Mouse (Mus musculus) left cerebral cortex, adult 6 months (tissue): Measurements from ENCODE around the gene Olfr618. TPM values are rescaled to one million over a fixed set of nuclear protein-coding genes. Genes with fewer than 3 reads are reported as not detected.

ENCODE experiments used
- long read RNA-seq, 2 experiments: library from polyadenylated mRNA; unstranded; transcript quantifications; one replicate each; pipeline ENCODE4 v2.0.0; 2019 to 2020
- polyA plus RNA-seq: library from polyadenylated mRNA; unstranded; fragments of <200 nt; fragmentation: Nextera tagmentation; gene quantifications from 2 replicates; pipeline ENCODE4 v1.2.3, GENCODE M21; 2021

The Olfr618 gene
- not detected in 2 replicates for polyA plus RNA-seq
- long read RNA-seq, experiment 1: 0 reads
- long read RNA-seq, experiment 2: 0 reads

GRCm38 (mm10) chr7:103589803-103590202 lies at the start of gene Olfr618:
Gene Olfr618 (plus strand): TSS chr7:103590103.

DNA sequence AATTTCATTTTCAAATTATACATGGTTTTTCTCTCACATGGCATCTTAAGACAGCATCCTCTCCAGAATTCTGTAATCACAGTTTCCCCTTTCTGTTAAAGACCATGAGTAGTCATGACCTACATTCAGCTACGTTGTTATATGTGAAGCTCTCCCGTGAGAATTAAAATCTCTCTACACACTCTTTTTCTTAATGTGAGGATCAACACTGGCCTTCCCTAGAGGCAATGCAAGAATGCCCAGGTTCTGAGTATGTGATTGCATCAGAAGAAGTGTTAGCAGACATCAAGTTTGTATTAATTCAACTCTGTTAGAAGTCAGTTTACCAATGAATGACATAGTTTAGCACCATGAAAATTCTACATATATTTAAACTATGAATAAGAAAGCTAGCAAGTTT lies 47.3 kb upstream of the Olfr618 start, which contains the start of gene Olfr612:
Olfr612 (minus strand) TSS at position 101 of the 400 bp plus-strand sequence.

GRCm38 (mm10) chr7:103547774-103548173 lies 42.1 kb upstream of the Olfr618 start, which contains the start of gene Olfr613:
Gene Olfr613 (plus strand): TSS chr7:103548074.

DNA sequence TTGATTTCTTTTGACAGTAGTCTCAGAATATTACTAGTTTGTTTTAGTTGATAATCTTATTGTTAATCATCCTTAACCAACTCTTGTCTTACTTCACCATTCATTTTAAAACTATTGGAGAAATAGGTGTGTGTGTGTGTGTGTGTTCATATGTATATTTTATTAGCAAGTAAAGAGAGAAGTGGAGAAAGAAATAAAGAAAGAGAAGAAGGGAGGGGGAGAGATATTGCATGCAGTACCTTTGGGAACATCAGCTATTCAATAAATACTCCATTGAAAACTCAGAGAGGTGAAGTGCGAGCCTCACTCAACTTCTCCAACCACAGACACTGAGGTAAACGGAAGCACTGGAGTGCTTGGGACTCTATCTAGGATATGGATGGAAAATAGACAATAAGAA lies 34.1 kb upstream of the Olfr618 start, which contains the start of gene Olfr615:
Olfr615 (plus strand) TSS at position 301 of the 400 bp plus-strand sequence.

DNA sequence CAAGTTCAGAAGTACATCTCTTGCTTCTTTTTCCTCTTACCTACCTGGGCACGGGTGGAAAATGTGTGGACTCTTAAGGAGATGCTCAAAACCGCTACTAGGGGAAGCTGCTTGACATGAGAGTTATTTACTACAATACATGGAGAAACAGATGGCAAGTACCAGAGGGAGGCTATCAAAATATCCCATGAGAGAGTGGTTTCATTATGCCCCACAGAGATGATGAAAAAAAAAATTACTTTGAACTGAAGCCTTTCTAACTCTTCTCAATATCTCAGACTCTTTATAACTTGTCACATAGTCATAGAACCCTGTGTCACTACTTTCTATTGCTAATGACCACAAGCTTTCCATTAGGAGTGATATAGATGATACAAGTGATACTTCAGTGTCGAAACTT lies 20.9 kb upstream of the Olfr618 start, which contains the start of gene Olfr616:
Olfr616 (minus strand) TSS at position 101 of the 400 bp plus-strand sequence.

GRCm38 (mm10) chr7:103572761-103573160 lies 17.1 kb upstream of the Olfr618 start, which contains the start of gene Olfr617:
Gene Olfr617 (plus strand): TSS chr7:103573061.

DNA sequence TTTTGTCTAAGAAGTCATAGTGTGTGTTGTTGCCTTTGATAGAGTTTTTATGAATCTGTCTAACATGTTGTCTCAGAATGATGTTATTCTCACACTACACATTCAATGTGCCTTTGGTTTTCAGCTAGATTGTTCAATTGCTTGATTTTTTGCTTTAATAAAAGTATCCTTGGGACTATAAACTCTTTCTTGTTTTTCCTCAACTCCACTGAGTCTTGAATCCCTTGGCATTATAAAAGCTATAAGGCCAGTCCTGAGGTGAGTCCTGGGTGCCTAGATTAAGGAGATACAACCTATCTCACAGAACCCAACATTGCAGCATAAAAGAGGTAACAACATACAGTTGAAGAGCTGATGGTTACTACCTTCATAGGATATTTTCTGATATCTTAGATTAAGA lies 10.4 kb downstream of the Olfr618 start, which contains the start of gene Olfr619:
Olfr619 (plus strand) TSS at position 301 of the 400 bp plus-strand sequence.

DNA sequence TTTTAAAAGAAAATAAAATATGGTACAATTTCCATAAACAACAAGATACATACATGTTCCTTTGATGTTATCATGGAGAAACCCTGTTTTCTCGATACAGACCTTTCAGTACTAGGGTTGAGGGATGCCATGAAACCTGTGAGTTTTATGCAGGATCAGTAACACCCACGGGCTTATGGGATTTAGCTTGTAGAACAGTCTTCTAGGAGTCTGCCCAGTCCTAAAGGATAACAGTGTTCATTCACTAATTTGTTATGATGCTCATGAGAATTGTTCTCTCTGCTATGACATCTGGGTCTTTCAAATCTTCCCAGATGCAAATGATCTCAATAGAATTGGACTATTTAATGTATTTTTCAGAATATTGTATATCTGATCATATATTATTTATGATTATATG lies 22.5 kb downstream of the Olfr618 start, which contains the start of gene Olfr620:
Olfr620 (minus strand) TSS at position 101 of the 400 bp plus-strand sequence.

GRCm38 (mm10) chr7:103642602-103643001 lies 52.7 kb downstream of the Olfr618 start, which contains the start of gene Olfr622:
Gene Olfr622 (minus strand): TSS chr7:103642702.

Other genes starting within 250 kb of the Olfr618 start
- not detected in 2 replicates for gene Olfr600, start 240.4 kb upstream of the Olfr618 start, polyA plus RNA-seq
- gene Olfr601, start 227.4 kb upstream of the Olfr618 start, polyA plus RNA-seq: not detected in 2 replicates
- not detected in 2 replicates for gene Olfr603, start 203.9 kb upstream of the Olfr618 start, polyA plus RNA-seq
- gene Usp17lc, start 175.0 kb upstream of the Olfr618 start, polyA plus RNA-seq: not detected in 2 replicates
- not detected in 2 replicates for gene Olfr605, start 144.7 kb upstream of the Olfr618 start, polyA plus RNA-seq
- not detected in 2 replicates for gene Olfr606, start 141.1 kb upstream of the Olfr618 start, polyA plus RNA-seq
- not detected in 2 replicates for gene Olfr607, start 126.0 kb upstream of the Olfr618 start, polyA plus RNA-seq
- not detected in 2 replicates for gene Olfr608, start 120.2 kb upstream of the Olfr618 start, polyA plus RNA-seq
- gene Olfr609, start 92.0 kb upstream of the Olfr618 start, polyA plus RNA-seq: not detected in 2 replicates
- not detected in 2 replicates for gene Olfr610, start 78.0 kb upstream of the Olfr618 start, polyA plus RNA-seq
- not detected in 2 replicates for gene Olfr611, start 69.3 kb upstream of the Olfr618 start, polyA plus RNA-seq
- not detected in 2 replicates for gene Olfr612, start 47.4 kb upstream of the Olfr618 start, polyA plus RNA-seq
- not detected in 2 replicates for gene Olfr613, start 42.0 kb upstream of the Olfr618 start, polyA plus RNA-seq
- not detected in 2 replicates for gene Olfr615, start 34.0 kb upstream of the Olfr618 start, polyA plus RNA-seq
- not detected in 2 replicates for gene Olfr616, start 21.0 kb upstream of the Olfr618 start, polyA plus RNA-seq
- not detected in 2 replicates for gene Olfr617, start 17.0 kb upstream of the Olfr618 start, polyA plus RNA-seq
- gene Olfr619, start 10.5 kb downstream of the Olfr618 start, polyA plus RNA-seq: not detected in 2 replicates
- not detected in 2 replicates for gene Olfr620, start 22.4 kb downstream of the Olfr618 start, polyA plus RNA-seq
- not detected in 2 replicates for gene Olfr622, start 52.6 kb downstream of the Olfr618 start, polyA plus RNA-seq
- not detected in 2 replicates for gene Olfr623, start 73.6 kb downstream of the Olfr618 start, polyA plus RNA-seq
- 0.01 TPM in 1 of 2 replicates, not detected in the other for gene Olfr624, start 81.1 kb downstream of the Olfr618 start, polyA plus RNA-seq
- not detected in 2 replicates for gene Olfr625-ps1, start 92.6 kb downstream of the Olfr618 start, polyA plus RNA-seq
- not detected in 2 replicates for gene Olfr243, start 124.6 kb downstream of the Olfr618 start, polyA plus RNA-seq
- not detected in 2 replicates for gene Olfr628, start 140.3 kb downstream of the Olfr618 start, polyA plus RNA-seq
- gene Olfr629, start 154.8 kb downstream of the Olfr618 start, polyA plus RNA-seq: not detected in 2 replicates
- gene Olfr630, start 167.2 kb downstream of the Olfr618 start, polyA plus RNA-seq: not detected in 2 replicates
- not detected in 2 replicates for gene Olfr69, start 181.5 kb downstream of the Olfr618 start, polyA plus RNA-seq
- gene Olfr68, start 189.6 kb downstream of the Olfr618 start, polyA plus RNA-seq: not detected in 2 replicates
- not detected in 2 replicates for gene Olfr67, start 201.7 kb downstream of the Olfr618 start, polyA plus RNA-seq
- 3.2 and 6.0 TPM in 2 replicates for gene Hbb-bt, start 223.9 kb downstream of the Olfr618 start, polyA plus RNA-seq
- 18.9 and 25.8 TPM in 2 replicates for gene Hbb-bs, start 238.0 kb downstream of the Olfr618 start, polyA plus RNA-seq